Mouse (Mus musculus): ENCODE measurements at regions not wholly inside any gene's neighbourhood (a gene's known extent, or its start where the extent isn't known, plus 50 kb on each side); places are given as distances from the start of the nearest gene placed in this dataset.
"Not testable (repeated sequence)": the region's sequence is repeated elsewhere in the genome, so short reads cannot be mapped to it uniquely, and the experiment has no call there.

- intact Hi-C loops (cut with DNase I): no loop called here
These were observed 447.3 kb upstream of the Clint1 start for GRCm38 (mm10) chr11:45404377-45405029.

GRCm38 (mm10) chr11:45424066-45424465 is 427.8 kb upstream of the Clint1 start:
- intact Hi-C loops (cut with DNase I): not testable (repeated sequence)

GRCm38 (mm10) chr11:45440937-45441720 is 410.7 kb upstream of the Clint1 start:
- intact Hi-C loops (cut with DNase I): no loop called here

GRCm38 (mm10) chr11:45446512-45446911 is 405.3 kb upstream of the Clint1 start:
- intact Hi-C loops (cut with DNase I): no loop called here

GRCm38 (mm10) chr11:45454234-45454633 is 397.6 kb upstream of the Clint1 start:
- intact Hi-C loops (cut with DNase I): no loop called here

GRCm38 (mm10) chr11:45454933-45455332 is 396.9 kb upstream of the Clint1 start:
- intact Hi-C loops (cut with DNase I): no loop called here

GRCm38 (mm10) chr11:45456724-45457123 is 395.1 kb upstream of the Clint1 start:
- intact Hi-C loops (cut with DNase I): no loop called here

GRCm38 (mm10) chr11:45457597-45457996 is 394.3 kb upstream of the Clint1 start:
- intact Hi-C loops (cut with DNase I): no loop called here

GRCm38 (mm10) chr11:45460000-45460792 is 391.7 kb upstream of the Clint1 start:
- intact Hi-C loops (cut with DNase I): no loop called here

GRCm38 (mm10) chr11:45464501-45464900 is 387.4 kb upstream of the Clint1 start:
- intact Hi-C loops (cut with DNase I): no loop called here

- intact Hi-C loops (cut with DNase I): no loop called here
These were observed 385.5 kb upstream of the Clint1 start for GRCm38 (mm10) chr11:45466350-45466749.

GRCm38 (mm10) chr11:45472171-45472570 is 379.7 kb upstream of the Clint1 start:
- intact Hi-C loops (cut with DNase I): no loop called here

- intact Hi-C loops (cut with DNase I): no loop called here
These were observed 374.9 kb upstream of the Clint1 start for GRCm38 (mm10) chr11:45476917-45477316.

- intact Hi-C loops (cut with DNase I): no loop called here
These were observed 365.9 kb upstream of the Clint1 start for GRCm38 (mm10) chr11:45485950-45486349.

GRCm38 (mm10) chr11:45491021-45491967 is 360.6 kb upstream of the Clint1 start:
- intact Hi-C loops (cut with DNase I): no loop called here

GRCm38 (mm10) chr11:45495246-45495645 is 356.6 kb upstream of the Clint1 start:
- intact Hi-C loops (cut with DNase I): no loop called here

- intact Hi-C loops (cut with DNase I): no loop called here
These were observed 343.3 kb upstream of the Clint1 start for GRCm38 (mm10) chr11:45508566-45508965.

- intact Hi-C loops (cut with DNase I): no loop called here
These were observed 342.6 kb upstream of the Clint1 start for GRCm38 (mm10) chr11:45509278-45509677.

- intact Hi-C loops (cut with DNase I): no loop called here
These were observed 337.2 kb upstream of the Clint1 start for GRCm38 (mm10) chr11:45514415-45515271.

- intact Hi-C loops (cut with DNase I): no loop called here
These were observed 327.1 kb upstream of the Clint1 start for GRCm38 (mm10) chr11:45524720-45525119.
